Mouse (Mus musculus): ENCODE data around the gene Mlxip.

GRCm38 (mm10) chr5:123489935-123490334 is 95.3 kb downstream of the Mlxip start:
- TF ChIP-seq GATA1 (IDR thresholded peaks at IDR 0.05; ENCODE audit: low read length) (no peak), TAL1 (IDR thresholded peaks at IDR 0.05; ENCODE audit: low read length) (no peak)

All from erythroblast, embryonic 14.5 days (primary cell).